Mouse (Mus musculus) lung, adult 10 weeks (tissue): Measurements from ENCODE around the gene Gm5431. TPM values are rescaled to one million over a fixed set of nuclear protein-coding genes. Genes with fewer than 3 reads are reported as not detected.

Experiments
- polyA plus RNA-seq: library from polyadenylated mRNA; stranded (reverse); fragments of 350-450 nt; fragmentation: Illumina TruSeq; extraction: RNeasy Lipid Tissue Mini Kit (QIAGEN cat#74804); gene quantifications from one replicate; pipeline ENCODE4 v1.2.3, GENCODE M21; 2014; ENCODE audit warnings: low read depth, low replicate concordance; ENCODE audit not compliant: insufficient read depth

Gene Gm5431
- polyA plus RNA-seq = 0.97 TPM

DNA sequence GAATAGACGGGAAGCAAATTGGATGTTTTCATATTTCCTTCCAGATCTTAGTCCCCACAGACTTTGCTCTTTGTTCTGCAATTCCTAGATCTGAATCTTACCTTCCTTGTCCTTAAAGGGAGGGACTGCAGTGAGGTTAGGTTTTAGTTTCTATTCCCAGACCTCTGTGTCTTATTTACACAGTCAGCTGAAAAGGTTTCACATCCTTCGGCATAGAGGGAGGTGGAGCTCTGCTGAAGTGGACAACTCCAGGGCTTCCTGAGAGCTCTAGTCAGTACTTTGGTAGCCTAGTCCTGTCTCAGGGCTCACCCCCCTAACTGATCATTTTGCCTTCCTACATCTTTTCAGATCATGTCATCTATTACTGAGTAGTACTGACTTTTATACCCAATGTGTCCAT lies at the start of gene Gm5431:
Gene Gm5431 (minus strand): TSS at position 194 of the 400 bp plus-strand sequence.

DNA sequence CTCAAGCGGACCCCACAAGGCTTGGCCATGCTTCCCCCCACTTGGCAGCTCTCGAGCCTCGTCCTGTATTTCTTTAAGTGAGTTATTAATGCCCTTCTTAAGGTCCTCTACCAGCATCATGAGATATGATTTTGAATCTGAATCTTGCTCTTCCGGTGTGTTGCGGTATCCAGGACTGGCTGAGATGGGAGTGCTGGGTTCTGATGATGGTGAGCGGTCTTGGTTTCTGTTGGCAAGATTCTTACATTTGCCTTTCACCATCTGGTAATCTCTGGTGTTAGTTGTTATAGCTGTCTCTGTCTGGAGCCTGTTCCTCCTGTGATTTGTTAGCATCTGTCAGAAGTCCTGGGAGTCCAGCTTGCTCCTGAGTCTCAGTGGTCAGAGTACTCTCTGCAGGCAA lies 44.1 kb upstream of the Gm5431 start, which contains the start of gene Psme2b:
Gene Psme2b (minus strand): TSS at position 101 of the 400 bp plus-strand sequence.

DNA sequence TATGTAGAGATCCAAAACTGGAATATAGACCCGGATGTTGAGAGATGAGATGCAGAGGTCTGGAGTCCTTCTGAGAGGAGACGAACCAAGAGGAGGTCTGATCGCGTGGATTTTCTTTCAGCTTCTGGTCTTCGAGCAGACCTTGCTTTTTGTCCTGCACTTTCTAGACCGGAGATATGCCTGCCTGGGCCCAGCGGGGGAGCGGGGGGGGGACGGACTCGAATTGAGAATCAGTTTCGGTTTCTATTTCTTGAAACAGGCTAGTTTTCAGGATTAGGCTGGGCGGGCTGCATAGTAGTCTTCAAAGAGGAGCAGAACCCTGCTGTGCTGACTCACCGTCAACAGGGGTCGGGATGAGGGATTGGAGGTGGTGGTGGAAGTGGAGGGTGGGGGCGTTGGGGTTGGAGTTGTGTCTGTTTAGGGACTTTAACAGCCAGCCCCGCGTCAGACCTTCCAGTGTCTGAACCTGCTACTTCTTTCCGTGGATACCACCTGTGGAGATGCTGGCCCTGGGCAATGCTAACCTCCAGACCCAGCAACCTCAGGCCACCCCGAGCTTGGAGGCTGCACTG lies 30.7 kb downstream of the Gm5431 start, which contains the start of gene Irgm1:
Gene Irgm1 (minus strand): TSS at position 483 of the 572 bp plus-strand sequence.

Other genes with a start within 250 kb of the Gm5431 start
- 1,079 TPM for gene Rack1, start 101.9 kb downstream of the Gm5431 start, polyA plus RNA-seq
- gene Trim41, start 84.9 kb downstream of the Gm5431 start, polyA plus RNA-seq = 15.0 TPM
- 2.8 TPM for gene Trim7, start 76.1 kb downstream of the Gm5431 start, polyA plus RNA-seq
- gene Gm12184, start 75.6 kb downstream of the Gm5431 start, polyA plus RNA-seq = 8.9 TPM
- 22.6 TPM for gene Irgm1, start 30.5 kb downstream of the Gm5431 start, polyA plus RNA-seq
- 2.9 TPM for gene Psme2b, start 44.0 kb upstream of the Gm5431 start, polyA plus RNA-seq
- 0.87 TPM for gene Olfr56, start 76.7 kb upstream of the Gm5431 start, polyA plus RNA-seq
- 1.6 TPM for gene 9930111J21Rik1, start 77.2 kb upstream of the Gm5431 start, polyA plus RNA-seq
- gene Gm12185, start 90.0 kb upstream of the Gm5431 start, polyA plus RNA-seq = 0.61 TPM
- gene Tgtp1, start 92.0 kb upstream of the Gm5431 start, polyA plus RNA-seq = 6.5 TPM
- 3.5 TPM for gene 9930111J21Rik2, start 149.0 kb upstream of the Gm5431 start, polyA plus RNA-seq
- gene Tgtp2, start 162.0 kb upstream of the Gm5431 start, polyA plus RNA-seq = 23.2 TPM
- gene Ifi47, start 174.4 kb upstream of the Gm5431 start, polyA plus RNA-seq = 39.1 TPM
- not detected for gene Olfr1396, start 212.7 kb upstream of the Gm5431 start, polyA plus RNA-seq
- gene Olfr1395, start 240.1 kb upstream of the Gm5431 start, polyA plus RNA-seq = not detected